25 mouse cellular contexts compared by ENCODE assay signal in genomic region chr10:7819156-7819555, GRCm38 (mm10).
"Had no signal": no experiment of that assay in that cellular context is flagged by ENCODE, and none has a peak within 500 bp of the region (broad histone marks: within the 10 kb centered on the region; RNA-seq: fewer than 3 reads in every experiment).

No protein-coding gene starts in this region.

- DNase-seq: gastrocnemius, adult 2 months; gastrocnemius, postnatal 10 days; gastrocnemius, postnatal 25 days; heart, adult 2 months; heart, postnatal 10 days; heart, postnatal 36 days; kidney, adult 18-20 months; kidney, adult 8-10 months; kidney, postnatal 10 days; kidney, postnatal 25 days; kidney, postnatal 4 days; layer of hippocampus, postnatal 36 days; left cerebral cortex, postnatal 4 days had no signal

- H3K4me3 ChIP-seq: gastrocnemius, adult 2 months; heart, adult 2 months; hindbrain, embryonic 10.5 days; hindbrain, embryonic 12.5 days; hindbrain, embryonic 15.5 days; intestine, embryonic 15.5 days; layer of hippocampus, adult 2 months; limb, embryonic 13.5 days; limb, embryonic 15.5 days; liver, embryonic 12.5 days had no signal

- H3K4me1 ChIP-seq: hindbrain, embryonic 10.5 days; hindbrain, embryonic 12.5 days; hindbrain, embryonic 15.5 days; intestine, embryonic 15.5 days; limb, embryonic 13.5 days; limb, embryonic 15.5 days; liver, embryonic 12.5 days had no signal

- H3K9ac ChIP-seq: hindbrain, embryonic 12.5 days; hindbrain, embryonic 15.5 days; intestine, embryonic 15.5 days; limb, embryonic 13.5 days; limb, embryonic 15.5 days; liver, embryonic 12.5 days; liver, embryonic 14.5 days had no signal

- H3K27ac ChIP-seq: gastrocnemius, adult 2 months; heart, adult 2 months; hindbrain, embryonic 10.5 days; hindbrain, embryonic 12.5 days; hindbrain, embryonic 15.5 days; hindbrain, postnatal 0 days; intestine, embryonic 15.5 days; layer of hippocampus, adult 2 months; limb, embryonic 13.5 days; limb, embryonic 15.5 days; liver, embryonic 12.5 days; liver, embryonic 14.5 days had no signal

- H3K4me2 ChIP-seq: heart, embryonic 11.5 days; hindbrain, embryonic 12.5 days; hindbrain, embryonic 15.5 days; intestine, embryonic 15.5 days; limb, embryonic 13.5 days; limb, embryonic 15.5 days; liver, embryonic 12.5 days had no signal

- H3K9me3 ChIP-seq: hindbrain, embryonic 10.5 days; hindbrain, embryonic 12.5 days; hindbrain, embryonic 15.5 days; intestine, embryonic 15.5 days; limb, embryonic 13.5 days; limb, embryonic 15.5 days; liver, embryonic 12.5 days had no signal

- H3K27me3 ChIP-seq: hindbrain, embryonic 12.5 days; hindbrain, embryonic 15.5 days; intestine, embryonic 15.5 days; limb, embryonic 13.5 days; limb, embryonic 15.5 days; liver, embryonic 12.5 days had no signal

- ATAC-seq: hindbrain, postnatal 0 days; intestine, embryonic 15.5 days; intestine, postnatal 0 days; liver, embryonic 12.5 days had no signal
